Mouse (Mus musculus): ENCODE measurements around the gene Tmem37. TPM values are rescaled to one million over a fixed set of nuclear protein-coding genes. Genes with fewer than 3 reads are reported as not detected.

Tmem37 gene
- polyA plus RNA-seq (2012; fragmentation: generic; extraction: Trizol), result 80.4 TPM

DNA sequence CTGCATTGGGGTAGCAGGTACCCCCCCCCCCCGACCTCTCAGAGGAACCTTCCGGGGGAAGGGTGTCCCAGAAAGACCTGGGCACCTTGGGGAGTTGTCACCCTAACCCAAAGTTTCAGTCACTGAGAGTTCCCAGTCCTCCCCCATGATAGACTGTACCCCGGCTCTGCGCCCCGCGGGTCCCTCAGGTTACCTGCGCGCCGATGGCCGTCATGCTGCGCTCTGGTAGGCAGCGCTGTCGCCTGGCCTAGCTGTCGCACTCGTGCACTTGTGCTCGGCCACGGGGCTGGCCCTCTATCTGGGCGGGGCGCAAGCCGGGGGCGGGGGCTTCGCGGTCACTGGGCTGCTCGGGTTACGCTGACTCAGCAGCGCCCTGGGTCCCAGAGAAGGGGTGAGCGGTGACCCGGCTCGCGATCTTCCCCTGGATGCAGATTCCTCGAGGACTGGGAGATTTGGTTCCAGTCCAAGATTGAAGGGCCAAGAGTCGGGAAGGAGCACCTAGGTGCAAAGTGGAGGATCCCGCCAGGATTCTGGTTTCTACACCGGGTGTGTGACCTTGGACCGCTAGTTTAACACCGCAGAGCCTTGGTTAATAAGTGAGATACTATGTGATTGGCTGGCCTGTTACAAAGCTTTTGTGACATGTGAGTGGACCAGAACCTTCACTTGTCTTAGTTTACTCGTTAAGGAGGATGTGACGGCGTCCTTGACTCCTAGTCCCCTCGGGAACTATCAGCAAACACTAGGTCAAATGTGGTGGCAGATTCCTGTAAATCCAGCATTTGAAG lies at the start of gene Tmem37:
Tmem37 (minus strand) TSS at position 556 of the 788 bp plus-strand sequence.
- peak within 1 kb of the TSS; percentile 59 for H3K4me3 ChIP-seq
- H3K36me3 ChIP-seq (ENCODE audit: control insufficient read depth, insufficient read depth), result no peaks in the 10 kb centered on the region
- H3K27me3 ChIP-seq (ENCODE audit: control insufficient read depth, insufficient read depth, insufficient read length), result no peaks in the 10 kb centered on the region
- TF ChIP-seq TCF3 (IDR thresholded peaks at IDR 0.05; ENCODE audit: insufficient read length, low read depth) (no peak), SRF (IDR thresholded peaks at IDR 0.05; ENCODE audit: control insufficient read depth, insufficient read length, low read depth) (no peak), POLR2A (IDR thresholded peaks at IDR 0.05; ENCODE audit: insufficient read length, low read depth) (peak; percentile 88), USF1 (IDR thresholded peaks at IDR 0.05; ENCODE audit: low read depth) (no peak), POLR2AphosphoS2 (IDR thresholded peaks at IDR 0.05; ENCODE audit: insufficient read length, low read depth) (peak; percentile 89), MYOG (IDR thresholded peaks at IDR 0.05; ENCODE audit: control insufficient read depth in 1 of 3, insufficient read depth in 1 of 3, insufficient read length in 2 of 3, low read depth in 2 of 3) (peak in 1 of 3 experiments; percentile 40), MYOD1 (IDR thresholded peaks at IDR 0.05; ENCODE audit: control insufficient read depth in 1 of 3, insufficient read length in 2 of 3, low read depth in 2 of 3) (peak in 1 of 3 experiments; percentile 28), TCF12 (IDR thresholded peaks at IDR 0.05; ENCODE audit: insufficient read depth, poor library complexity, severe bottlenecking) (no peak)
- peaks cover 15% of the 10 kb centered on the region for H3K79me2 ChIP-seq (ENCODE audit: control insufficient read depth, insufficient read depth)
- peak within 1 kb of the TSS; percentile 16 for H3ac ChIP-seq (ENCODE audit: control insufficient read depth, insufficient read length)
- peak within 1 kb of the TSS; percentile 84 for H3K4me2 ChIP-seq (ENCODE audit: low read depth)

DNA sequence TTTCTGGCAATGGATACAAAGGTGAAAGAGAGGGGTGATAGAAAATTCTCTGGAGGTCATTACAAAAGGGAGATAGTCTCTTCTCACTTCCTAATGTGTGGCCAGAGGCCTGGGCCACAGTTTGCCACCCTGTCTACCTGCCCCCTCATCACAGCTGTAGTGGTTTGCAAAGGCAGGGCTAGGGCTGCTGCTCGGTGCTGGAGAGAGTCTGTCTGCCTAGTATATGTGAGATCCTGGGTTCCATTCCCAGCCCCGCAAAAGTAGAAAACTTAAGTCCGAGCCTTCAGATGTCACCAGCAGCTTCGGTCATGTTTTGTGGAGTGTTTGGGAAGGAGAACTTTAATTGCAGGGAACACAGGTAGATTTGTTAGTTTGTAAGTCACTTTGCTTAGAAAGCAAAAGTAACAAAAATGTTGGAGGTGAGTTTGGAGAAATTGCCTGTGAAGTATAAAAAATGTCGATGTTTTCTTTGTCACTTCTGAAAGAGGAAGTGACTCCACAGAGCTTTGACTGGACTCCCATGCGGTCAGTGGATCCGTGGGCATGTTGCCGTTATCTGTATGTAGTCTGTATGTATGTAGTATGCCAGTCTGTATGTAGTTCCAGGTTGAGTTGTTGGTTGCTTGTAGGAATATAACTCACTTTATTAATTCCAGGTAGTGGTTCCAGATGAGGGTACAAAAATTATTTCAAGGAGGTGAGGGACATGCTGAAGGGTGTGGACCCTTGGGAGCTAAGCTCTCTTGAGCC lies 48.9 kb upstream of the Tmem37 start:
- Histone ChIP-seq H3K27me3 (ENCODE audit: control insufficient read depth, insufficient read depth, insufficient read length) (no peaks in the 10 kb centered on the region), H3ac (ENCODE audit: control insufficient read depth, insufficient read length) (no peak overlapping the region), H3K4me2 (ENCODE audit: low read depth) (no peak overlapping the region), H3K79me2 (ENCODE audit: control insufficient read depth, insufficient read depth) (peaks cover 19% of the 10 kb centered on the region), H3K4me3 (no peak overlapping the region), H3K36me3 (ENCODE audit: control insufficient read depth, insufficient read depth) (no peaks in the 10 kb centered on the region)
- TF ChIP-seq REST (IDR thresholded peaks at IDR 0.05; ENCODE audit: insufficient read depth, insufficient read length), result no peak
- TF ChIP-seq POLR2A (IDR thresholded peaks at IDR 0.05; ENCODE audit: insufficient read length, low read depth), result no peak
- TF ChIP-seq TCF3 (IDR thresholded peaks at IDR 0.05; ENCODE audit: insufficient read length, low read depth), result no peak
- no peak for TF ChIP-seq SRF (IDR thresholded peaks at IDR 0.05; ENCODE audit: control insufficient read depth, insufficient read length, low read depth)
- no peak for TF ChIP-seq USF1 (IDR thresholded peaks at IDR 0.05; ENCODE audit: low read depth)
- no peak for TF ChIP-seq MYOD1 (IDR thresholded peaks at IDR 0.05; ENCODE audit: control insufficient read depth in 1 of 3, insufficient read length in 2 of 3, low read depth in 2 of 3)
- no peak for TF ChIP-seq E2F4 (IDR thresholded peaks at IDR 0.05; ENCODE audit: insufficient read depth)
- no peak for TF ChIP-seq CEBPB (IDR thresholded peaks at IDR 0.05; ENCODE audit: insufficient read depth, poor library complexity, severe bottlenecking)
- no peak for TF ChIP-seq POLR2AphosphoS2 (IDR thresholded peaks at IDR 0.05; ENCODE audit: insufficient read length, low read depth)
- TF ChIP-seq MAX (IDR thresholded peaks at IDR 0.05; ENCODE audit: low read depth), result no peak
- no peak for TF ChIP-seq TCF12 (IDR thresholded peaks at IDR 0.05; ENCODE audit: insufficient read depth, poor library complexity, severe bottlenecking)
- TF ChIP-seq MYOG (IDR thresholded peaks at IDR 0.05; ENCODE audit: control insufficient read depth in 1 of 3, insufficient read depth in 1 of 3, insufficient read length in 2 of 3, low read depth in 2 of 3), result no peak

DNA sequence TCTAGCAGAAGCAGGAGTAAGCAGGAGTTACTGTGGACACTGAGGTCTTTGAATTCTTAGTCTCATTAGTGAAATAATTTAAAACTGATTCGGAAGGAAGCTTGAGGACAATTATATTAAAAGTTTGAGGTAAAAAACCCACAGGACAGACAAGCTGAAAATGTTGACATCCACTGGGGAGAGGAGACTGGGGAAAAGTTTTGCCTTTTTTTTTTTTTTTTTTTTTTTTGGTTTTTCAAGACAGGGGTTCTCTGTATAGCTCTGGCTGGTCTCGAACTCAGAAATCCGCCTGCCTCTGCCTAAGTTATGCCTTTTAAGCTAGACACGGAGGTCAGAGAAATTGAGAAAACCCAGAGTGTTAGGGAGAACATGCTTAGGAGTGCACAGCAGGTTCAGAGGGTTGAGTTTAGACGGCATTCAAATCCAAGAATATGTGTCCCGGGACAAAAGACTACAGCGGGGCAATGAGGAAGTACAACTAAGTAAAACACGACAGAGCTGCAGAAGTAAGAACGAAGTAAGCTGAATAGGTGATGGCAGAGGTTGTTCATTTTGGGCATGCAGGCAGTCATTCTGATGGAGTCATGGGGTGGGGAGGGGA lies 48.2 kb upstream of the Tmem37 start:
- peaks cover 26% of the 10 kb centered on the region for H3K79me2 ChIP-seq (ENCODE audit: control insufficient read depth, insufficient read depth)
- H3K36me3 ChIP-seq (ENCODE audit: control insufficient read depth, insufficient read depth), result no peaks in the 10 kb centered on the region
- H3K27me3 ChIP-seq (ENCODE audit: control insufficient read depth, insufficient read depth, insufficient read length), result no peaks in the 10 kb centered on the region
- TF ChIP-seq POLR2A (IDR thresholded peaks at IDR 0.05; ENCODE audit: insufficient read length, low read depth), result no peak
- no peak for TF ChIP-seq E2F4 (IDR thresholded peaks at IDR 0.05; ENCODE audit: insufficient read depth)
- TF ChIP-seq SRF (IDR thresholded peaks at IDR 0.05; ENCODE audit: control insufficient read depth, insufficient read length, low read depth), result no peak
- TF ChIP-seq REST (IDR thresholded peaks at IDR 0.05; ENCODE audit: insufficient read depth, insufficient read length), result no peak
- TF ChIP-seq MYOG (IDR thresholded peaks at IDR 0.05; ENCODE audit: control insufficient read depth in 1 of 3, insufficient read depth in 1 of 3, insufficient read length in 2 of 3, low read depth in 2 of 3), result no peak
- no peak for TF ChIP-seq MYOD1 (IDR thresholded peaks at IDR 0.05; ENCODE audit: control insufficient read depth in 1 of 3, insufficient read length in 2 of 3, low read depth in 2 of 3)
- TF ChIP-seq USF1 (IDR thresholded peaks at IDR 0.05; ENCODE audit: low read depth), result no peak
- no peak for TF ChIP-seq TCF3 (IDR thresholded peaks at IDR 0.05; ENCODE audit: insufficient read length, low read depth)
- no peak for TF ChIP-seq TCF12 (IDR thresholded peaks at IDR 0.05; ENCODE audit: insufficient read depth, poor library complexity, severe bottlenecking)
- TF ChIP-seq CEBPB (IDR thresholded peaks at IDR 0.05; ENCODE audit: insufficient read depth, poor library complexity, severe bottlenecking), result no peak
- no peak for TF ChIP-seq POLR2AphosphoS2 (IDR thresholded peaks at IDR 0.05; ENCODE audit: insufficient read length, low read depth)
- no peak for TF ChIP-seq MAX (IDR thresholded peaks at IDR 0.05; ENCODE audit: low read depth)
- no peak overlapping the region for H3ac ChIP-seq (ENCODE audit: control insufficient read depth, insufficient read length)
- peak overlapping the region; percentile 94 for H3K4me3 ChIP-seq
- peak overlapping the region; percentile 86 for H3K4me2 ChIP-seq (ENCODE audit: low read depth)

All from myocyte (in vitro differentiated cells).